Mouse (Mus musculus): ENCODE results near the gene Zswim5.
A peak's percentile ranks its signal among the peaks of the same experiment; 100 is the strongest.

Gene Zswim5

GRCm38 (mm10) chr4:116913318-116913717 lies 36.1 kb downstream of the Zswim5 start:
- no peak for DNase-seq (ENCODE audit: low spot score)

- DNase-seq (ENCODE audit: low spot score), result no peak
Observed at GRCm38 (mm10) chr4:116928006-116928651, 51.0 kb downstream of the Zswim5 start.

GRCm38 (mm10) chr4:116939585-116939984 lies 62.4 kb downstream of the Zswim5 start:
- no peak for DNase-seq (ENCODE audit: low spot score)

- no peak for DNase-seq (ENCODE audit: low spot score)
Observed at GRCm38 (mm10) chr4:116942695-116943094, 65.5 kb downstream of the Zswim5 start.

- no peak for DNase-seq (ENCODE audit: low spot score)
Observed at GRCm38 (mm10) chr4:116944055-116944454, 66.9 kb downstream of the Zswim5 start.

- DNase-seq (ENCODE audit: low spot score), result no peak
Observed at GRCm38 (mm10) chr4:116951642-116952041, 74.5 kb downstream of the Zswim5 start.

GRCm38 (mm10) chr4:116954951-116955350 lies 77.8 kb downstream of the Zswim5 start:
- no peak for DNase-seq (ENCODE audit: low spot score)

- DNase-seq (ENCODE audit: low spot score), result no peak
Observed at GRCm38 (mm10) chr4:116976503-116976902, 99.3 kb downstream of the Zswim5 start.

GRCm38 (mm10) chr4:116985681-116986080 lies 108.5 kb downstream of the Zswim5 start:
- no peak for DNase-seq (ENCODE audit: low spot score)

- DNase-seq (ENCODE audit: low spot score), result peak; percentile 76
Observed at GRCm38 (mm10) chr4:116986400-116987121, 109.4 kb downstream of the Zswim5 start.

- no peak for DNase-seq (ENCODE audit: low spot score)
Observed at GRCm38 (mm10) chr4:116987122-116987456, 109.9 kb downstream of the Zswim5 start.

- DNase-seq (ENCODE audit: low spot score), result no peak
Observed at GRCm38 (mm10) chr4:116989731-116990130, 112.6 kb downstream of the Zswim5 start.

GRCm38 (mm10) chr4:116991366-116991765 lies 114.2 kb downstream of the Zswim5 start:
- peak; percentile 83 for DNase-seq (ENCODE audit: low spot score)

- DNase-seq (ENCODE audit: low spot score), result peak; percentile 95
Observed at GRCm38 (mm10) chr4:116993672-116994621, 116.8 kb downstream of the Zswim5 start, which contains the start of gene Urod. Gene Urod (minus strand): TSS chr4:116994413.

- DNase-seq (ENCODE audit: low spot score), result peak; percentile 48
Observed at GRCm38 (mm10) chr4:116995131-116995797, 118.1 kb downstream of the Zswim5 start, which contains the start of gene Hectd3. Gene Hectd3 (plus strand): TSS chr4:116995317.

GRCm38 (mm10) chr4:116995798-116996135 lies 118.6 kb downstream of the Zswim5 start:
- DNase-seq (ENCODE audit: low spot score), result peak; percentile 62

GRCm38 (mm10) chr4:116999513-117000154 lies 122.5 kb downstream of the Zswim5 start:
- no peak for DNase-seq (ENCODE audit: low spot score)

- no peak for DNase-seq (ENCODE audit: low spot score)
Observed at GRCm38 (mm10) chr4:117001957-117002356, 124.8 kb downstream of the Zswim5 start.

- DNase-seq (ENCODE audit: low spot score), result peak; percentile 64
Observed at GRCm38 (mm10) chr4:117002543-117003521, 125.7 kb downstream of the Zswim5 start.

- DNase-seq (ENCODE audit: low spot score), result no peak
Observed at GRCm38 (mm10) chr4:117004649-117005048, 127.5 kb downstream of the Zswim5 start.

Data from urinary bladder, postnatal 14 days (tissue).